Mouse (Mus musculus) brain, adult 2 months (tissue): ENCODE data around the gene Mroh2a.

Source experiments
- DNase-seq: peaks from one replicate; pipeline ENCODE4 v3.0.0; 2011; ENCODE audit warnings: low read depth, low spot score

Mroh2a gene

GRCm38 (mm10) chr1:88276524-88277097 lies 49.8 kb downstream of the Mroh2a start:
- no peak for DNase-seq

- peak; percentile 100 for DNase-seq
Measured at GRCm38 (mm10) chr1:88277098-88277817, 50.5 kb downstream of the Mroh2a start, which contains the start of the genes Hjurp and Trpm8. Gene Hjurp (minus strand): TSS chr1:88277633. Gene Trpm8 (plus strand): TSS chr1:88277661.

- no peak for DNase-seq
Measured at GRCm38 (mm10) chr1:88277818-88278511, 51.2 kb downstream of the Mroh2a start.

- DNase-seq = no peak
Measured at GRCm38 (mm10) chr1:88279111-88280005, 52.6 kb downstream of the Mroh2a start.

GRCm38 (mm10) chr1:88280006-88280690 lies 53.4 kb downstream of the Mroh2a start:
- no peak for DNase-seq

GRCm38 (mm10) chr1:88282301-88282700 lies 55.5 kb downstream of the Mroh2a start:
- no peak for DNase-seq

GRCm38 (mm10) chr1:88283376-88284227 lies 56.8 kb downstream of the Mroh2a start:
- no peak for DNase-seq

GRCm38 (mm10) chr1:88284228-88284945 lies 57.6 kb downstream of the Mroh2a start:
- DNase-seq = no peak

GRCm38 (mm10) chr1:88284946-88285320 lies 58.1 kb downstream of the Mroh2a start:
- peak; percentile 59 for DNase-seq

GRCm38 (mm10) chr1:88285652-88286051 lies 58.9 kb downstream of the Mroh2a start:
- no peak for DNase-seq

GRCm38 (mm10) chr1:88286136-88286845 lies 59.5 kb downstream of the Mroh2a start:
- no peak for DNase-seq

- no peak for DNase-seq
Measured at GRCm38 (mm10) chr1:88286887-88287696, 60.3 kb downstream of the Mroh2a start.

GRCm38 (mm10) chr1:88287697-88287980 lies 60.9 kb downstream of the Mroh2a start:
- peak; percentile 70 for DNase-seq

- no peak for DNase-seq
Measured at GRCm38 (mm10) chr1:88288056-88288788, 61.4 kb downstream of the Mroh2a start.

- no peak for DNase-seq
Measured at GRCm38 (mm10) chr1:88288789-88289127, 62.0 kb downstream of the Mroh2a start.

- no peak for DNase-seq
Measured at GRCm38 (mm10) chr1:88289152-88289551, 62.4 kb downstream of the Mroh2a start.

- peak; percentile 69 for DNase-seq
Measured at GRCm38 (mm10) chr1:88289917-88290316, 63.1 kb downstream of the Mroh2a start.

- no peak for DNase-seq
Measured at GRCm38 (mm10) chr1:88290511-88290910, 63.7 kb downstream of the Mroh2a start.
